Mouse (Mus musculus) liver, embryonic 11.5 days (tissue): Measurements from ENCODE around the gene Tubd1. TPM values are rescaled to one million over a fixed set of nuclear protein-coding genes. Genes with fewer than 3 reads are reported as not detected.

Experiments used
- ATAC-seq: fragments of 200-750 bp; cut with Nextera tagmentation; replicated peaks from 2 replicates; pipeline ENCODE4 v1.8.0; 2017; ENCODE audit warnings: moderate number of reproducible peaks, mild to moderate bottlenecking, moderate TSS enrichment, moderate library complexity; ENCODE audit not compliant: low FRiP score
- DNase-seq: peaks from one replicate; pipeline ENCODE4 v3.0.0-alpha.2; 2017; ENCODE audit warnings: low spot score
- H3K27ac ChIP-seq: fragments of 300-500 bp; sonication (generic); 2 replicates; pipeline ENCODE4 v1.5.1; 2014; ENCODE audit warnings: mild to moderate bottlenecking, low read depth, low read length, control low read depth
- H3K27me3 ChIP-seq: fragments of 300-500 bp; sonication (generic); replicated peaks from 2 replicates; pipeline ENCODE4 v1.6.1; 2014; ENCODE audit warnings: low read length, mixed read lengths; ENCODE audit not compliant: control insufficient read depth, insufficient read depth
- H3K36me3 ChIP-seq: fragments of 300-500 bp; sonication (generic); 2 replicates; pipeline ENCODE4 v1.6.1; 2014; ENCODE audit warnings: mild to moderate bottlenecking, low read length, moderate library complexity, mixed read lengths; ENCODE audit not compliant: control insufficient read depth, insufficient read depth
- H3K4me1 ChIP-seq: fragments of 300-500 bp; sonication (generic); replicated peaks from 2 replicates; pipeline ENCODE4 v1.6.1; 2014; ENCODE audit warnings: low read length, mixed read lengths; ENCODE audit not compliant: control insufficient read depth, insufficient read depth
- H3K4me2 ChIP-seq: fragments of 300-500 bp; sonication (generic); 2 replicates; pipeline ENCODE4 v1.6.1; 2014; ENCODE audit warnings: mild to moderate bottlenecking, control low read depth, moderate library complexity
- H3K4me3 ChIP-seq: fragments of 300-500 bp; sonication (generic); 2 replicates; pipeline ENCODE4 v1.5.1; 2014; ENCODE audit warnings: low read depth, low read length, control low read depth
- H3K9ac ChIP-seq: fragments of 300-500 bp; sonication (generic); 2 replicates; pipeline ENCODE4 v1.6.1; 2014; ENCODE audit warnings: low read depth, low read length, control low read depth
- H3K9me3 ChIP-seq: fragments of 300-500 bp; sonication (generic); 2 replicates; pipeline ENCODE4 v1.6.1; 2016; ENCODE audit warnings: low read length, inconsistent platforms, mixed read lengths; ENCODE audit not compliant: control insufficient read depth
- WGBS: fragments of 180-500 bp; shearing (Covaris S2); extraction: QIAGEN DNeasy Blood & Tissue Kit; methylation state at CpG from one replicate; pipeline ENCODE4 v1.1.7; 2014; 5-methylcytosine and 5-hydroxymethylcytosine counted together
- polyA plus RNA-seq: library from polyadenylated mRNA; unstranded; fragments of >200 nt; fragmentation: Nextera tagmentation; extraction: Ambion mirVana; gene quantifications from 2 replicates; pipeline ENCODE4 v1.2.1, GENCODE M21; 2014

Tubd1 gene
- polyA plus RNA-seq, 1 experiment from 2014 or later = 18.7 TPM

DNA sequence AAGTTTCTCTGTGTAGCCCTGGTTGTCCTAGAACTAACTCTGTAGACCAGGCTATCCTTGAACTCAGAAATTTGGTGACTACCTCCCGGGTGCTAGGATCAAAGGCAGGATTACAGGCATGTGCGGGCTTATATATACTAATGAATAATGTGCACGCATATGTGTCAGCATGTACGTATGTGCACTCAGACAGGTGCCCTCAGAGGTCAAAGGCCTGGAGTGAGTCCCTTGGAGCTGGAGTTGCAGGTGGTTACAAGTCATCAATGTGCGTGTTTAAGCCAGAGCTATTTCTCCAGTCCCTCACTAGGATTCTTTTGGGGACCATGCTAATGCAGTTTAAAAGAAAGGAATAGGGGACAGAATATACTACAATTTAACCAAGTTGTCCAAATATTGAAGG is 53.4 kb downstream of the Tubd1 start:
- peaks cover 4% of the 10 kb centered on the region; the same call in 1 of the 2 replicates for H3K36me3 ChIP-seq
- ATAC-seq (no peak), DNase-seq (no peak)
- peaks cover 16% of the 10 kb centered on the region for H3K4me1 ChIP-seq
- H3K4me3 ChIP-seq = no peak overlapping the region
- H3K9me3 ChIP-seq = no peaks in the 10 kb centered on the region
- no peak overlapping the region for H3K4me2 ChIP-seq
- no peak overlapping the region; the same call in 1 of the 2 replicates for H3K27ac ChIP-seq
- 92% methylated on average over 5 of the region's 5 CpGs for WGBS
- H3K27me3 ChIP-seq = no peaks in the 10 kb centered on the region
- H3K9ac ChIP-seq = no peak overlapping the region

DNA sequence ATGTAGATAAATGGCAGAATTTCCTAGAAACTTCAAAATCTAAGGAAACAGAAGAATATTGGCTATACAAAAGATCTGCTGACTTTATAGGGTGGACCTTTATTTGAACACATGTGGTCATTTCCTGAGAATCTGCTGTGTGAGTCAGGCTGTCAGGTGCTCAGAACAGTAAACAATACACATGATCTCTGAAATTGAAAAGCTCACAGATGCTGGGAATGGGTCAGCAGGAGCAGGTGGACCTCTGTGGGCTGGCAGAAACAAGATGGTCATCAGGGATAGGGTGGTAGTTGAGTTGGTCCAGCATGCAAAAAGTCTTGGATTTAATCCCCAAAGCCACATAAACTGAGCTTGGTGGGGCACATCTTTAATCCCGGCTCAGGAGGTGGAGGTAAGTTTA is 53.8 kb downstream of the Tubd1 start:
- Histone ChIP-seq H3K9ac (no peak overlapping the region), H3K27ac (no peak overlapping the region), H3K27me3 (no peaks in the 10 kb centered on the region), H3K4me2 (no peak overlapping the region), H3K9me3 (no peaks in the 10 kb centered on the region), H3K36me3 (peaks cover 4% of the 10 kb centered on the region; the same call in 1 of the 2 replicates), H3K4me3 (no peak overlapping the region), H3K4me1 (peaks cover 12% of the 10 kb centered on the region)
- 91% methylated on average over 1 of the region's 1 CpGs for WGBS
- ATAC-seq = no peak
- DNase-seq = no peak

DNA sequence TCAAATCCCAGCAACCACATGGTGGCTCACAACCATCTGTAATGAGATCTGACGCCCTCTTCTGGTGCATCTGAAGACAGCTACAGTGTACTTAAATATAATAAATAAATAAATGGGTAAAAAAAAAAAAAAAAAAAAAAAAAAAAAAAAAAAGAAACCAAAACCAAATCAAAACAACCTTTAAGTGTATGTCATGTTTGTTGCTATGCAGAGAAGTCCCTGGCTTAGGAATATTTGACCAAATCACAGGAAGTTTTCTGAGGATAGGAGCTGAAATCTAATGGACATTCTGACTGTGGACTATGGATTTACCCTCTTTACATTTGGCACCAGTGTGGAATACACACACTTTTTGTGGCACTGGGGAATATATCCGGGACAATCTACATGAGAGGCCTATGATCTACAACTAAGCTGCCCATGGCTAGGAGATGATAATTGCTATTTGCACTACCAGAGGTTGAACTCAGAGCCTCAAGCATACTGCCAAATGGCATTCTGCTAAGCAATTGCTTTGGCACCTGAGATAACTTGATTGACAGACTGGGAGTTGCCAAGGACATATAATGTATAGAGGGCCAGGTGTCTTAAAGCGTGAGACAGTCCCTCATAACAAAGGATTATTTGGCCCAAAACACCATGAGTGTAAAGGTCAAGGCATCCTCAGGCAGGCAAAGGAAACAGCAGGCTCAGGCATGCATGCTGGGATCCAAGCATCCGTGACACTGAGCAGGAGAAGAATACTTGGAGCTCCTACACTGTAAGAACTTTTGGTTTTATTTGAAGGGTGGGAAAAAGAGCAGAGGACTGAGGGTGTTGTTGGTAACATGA is 54.8 kb downstream of the Tubd1 start:
- no peak overlapping the region for H3K9ac ChIP-seq
- 81% methylated on average over 4 of the region's 4 CpGs for WGBS
- ATAC-seq (no peak), DNase-seq (no peak)
- no peaks in the 10 kb centered on the region for H3K9me3 ChIP-seq
- H3K4me2 ChIP-seq = no peak overlapping the region
- H3K27me3 ChIP-seq = no peaks in the 10 kb centered on the region
- no peak overlapping the region for H3K4me3 ChIP-seq
- H3K4me1 ChIP-seq = peaks cover 2% of the 10 kb centered on the region; the same call in 1 of the 2 replicates
- no peak overlapping the region for H3K27ac ChIP-seq
- H3K36me3 ChIP-seq = peaks cover 4% of the 10 kb centered on the region; the same call in 1 of the 2 replicates

DNA sequence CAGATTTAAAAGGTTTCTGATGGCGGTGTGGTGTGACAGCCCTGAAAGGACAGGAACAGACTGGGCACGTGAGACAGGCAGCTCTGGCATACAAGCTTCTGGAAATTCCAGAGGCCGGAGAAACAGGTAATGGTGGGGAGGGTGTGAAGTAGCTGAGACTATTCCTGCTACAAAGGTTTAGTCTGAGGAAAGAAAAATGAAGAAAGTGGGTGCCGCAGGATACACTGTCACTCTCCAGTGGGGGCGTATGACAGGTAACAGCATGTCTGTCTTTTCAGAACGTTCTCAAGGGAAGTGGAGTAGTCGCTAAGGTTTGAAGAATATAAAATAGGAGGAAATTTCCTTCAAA is 55.4 kb downstream of the Tubd1 start:
- Histone ChIP-seq H3K27me3 (no peaks in the 10 kb centered on the region), H3K4me1 (no peaks in the 10 kb centered on the region), H3K4me2 (no peak overlapping the region), H3K4me3 (no peak overlapping the region), H3K27ac (no peak overlapping the region), H3K9me3 (no peaks in the 10 kb centered on the region), H3K36me3 (peaks cover 4% of the 10 kb centered on the region; the same call in 1 of the 2 replicates), H3K9ac (no peak overlapping the region)
- no peak for DNase-seq
- 93% methylated on average over 7 of the region's 7 CpGs for WGBS
- ATAC-seq = no peak

DNA sequence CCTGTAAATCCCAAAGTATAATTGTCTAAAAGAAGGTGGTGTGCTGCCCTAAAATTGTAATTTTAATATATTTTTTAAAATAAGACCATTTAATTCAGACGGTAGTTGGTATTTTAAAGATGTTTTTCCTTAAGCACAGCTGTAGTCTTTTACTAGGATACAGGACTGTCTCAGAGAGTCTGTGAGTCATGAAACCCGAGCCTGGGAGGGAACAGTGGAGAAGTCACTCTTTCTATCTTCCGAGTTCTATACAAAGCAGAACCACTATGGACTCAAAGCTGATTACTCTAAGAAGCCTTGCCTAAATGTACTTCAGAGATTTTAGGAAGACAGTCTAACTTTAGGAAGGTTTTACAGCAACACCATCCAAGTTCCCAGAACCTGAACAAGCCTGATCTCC is 57.3 kb downstream of the Tubd1 start:
- WGBS = 67% methylated on average over 3 of the region's 3 CpGs
- H3K36me3 ChIP-seq = peaks cover 12% of the 10 kb centered on the region
- H3K9ac ChIP-seq = no peak overlapping the region
- ATAC-seq (no peak), DNase-seq (no peak)
- H3K4me2 ChIP-seq = no peak overlapping the region
- H3K27ac ChIP-seq = no peak overlapping the region
- no peaks in the 10 kb centered on the region for H3K9me3 ChIP-seq
- H3K4me3 ChIP-seq = no peak overlapping the region
- no peaks in the 10 kb centered on the region for H3K4me1 ChIP-seq
- H3K27me3 ChIP-seq = no peaks in the 10 kb centered on the region

DNA sequence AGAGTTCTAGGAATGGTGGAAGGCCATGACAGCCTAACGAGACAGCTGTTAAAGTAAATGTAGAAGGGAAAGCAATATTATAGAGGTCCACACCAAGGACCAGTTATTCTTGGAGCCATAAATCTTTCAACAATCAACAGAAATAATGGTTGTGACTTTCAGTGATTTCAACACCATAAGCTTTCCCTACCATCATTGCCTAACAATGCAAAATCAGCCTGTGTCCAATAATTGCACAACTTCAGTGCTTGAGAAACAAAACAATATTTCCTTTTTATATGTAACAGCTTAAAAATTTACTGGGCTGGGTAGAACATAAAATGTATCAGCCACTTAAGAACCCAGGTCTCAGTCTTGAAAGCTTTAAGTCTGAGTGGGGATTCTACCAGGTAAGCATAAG is 58.9 kb downstream of the Tubd1 start:
- H3K27me3 ChIP-seq = no peaks in the 10 kb centered on the region
- H3K9ac ChIP-seq = no peak overlapping the region
- H3K36me3 ChIP-seq = peaks cover 12% of the 10 kb centered on the region
- no peaks in the 10 kb centered on the region for H3K9me3 ChIP-seq
- no peak overlapping the region for H3K4me2 ChIP-seq
- 87% methylated on average over 1 of the region's 1 CpGs for WGBS
- no peaks in the 10 kb centered on the region for H3K4me1 ChIP-seq
- no peak overlapping the region for H3K4me3 ChIP-seq
- DNase-seq = no peak
- no peak overlapping the region for H3K27ac ChIP-seq
- ATAC-seq = no peak

DNA sequence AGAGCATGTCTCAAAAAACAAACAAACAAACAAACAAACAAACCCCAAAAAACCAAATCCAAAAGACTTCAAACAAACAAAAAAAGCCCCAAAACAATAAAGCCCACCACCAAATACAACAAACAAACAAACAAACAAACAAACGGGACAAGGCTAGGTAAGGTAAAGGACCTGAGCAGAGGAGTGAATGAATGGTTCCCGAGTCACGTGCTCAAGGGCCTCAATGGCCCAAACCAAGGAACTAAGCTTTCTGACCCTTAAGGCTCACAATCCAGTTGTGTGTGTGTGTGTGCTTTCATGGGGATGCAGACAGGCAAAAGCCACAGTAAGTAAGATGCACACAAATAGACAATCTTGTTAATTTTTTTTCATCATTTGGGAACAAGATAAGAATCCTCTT is 59.5 kb downstream of the Tubd1 start:
- no peaks in the 10 kb centered on the region for H3K27me3 ChIP-seq
- no peak overlapping the region for H3K27ac ChIP-seq
- peaks cover 12% of the 10 kb centered on the region for H3K36me3 ChIP-seq
- H3K9me3 ChIP-seq = no peaks in the 10 kb centered on the region
- ATAC-seq (no peak), DNase-seq (no peak)
- no peak overlapping the region for H3K4me2 ChIP-seq
- no peak overlapping the region for H3K9ac ChIP-seq
- H3K4me3 ChIP-seq = no peak overlapping the region
- WGBS = 89% methylated on average over 3 of the region's 3 CpGs
- H3K4me1 ChIP-seq = no peaks in the 10 kb centered on the region

DNA sequence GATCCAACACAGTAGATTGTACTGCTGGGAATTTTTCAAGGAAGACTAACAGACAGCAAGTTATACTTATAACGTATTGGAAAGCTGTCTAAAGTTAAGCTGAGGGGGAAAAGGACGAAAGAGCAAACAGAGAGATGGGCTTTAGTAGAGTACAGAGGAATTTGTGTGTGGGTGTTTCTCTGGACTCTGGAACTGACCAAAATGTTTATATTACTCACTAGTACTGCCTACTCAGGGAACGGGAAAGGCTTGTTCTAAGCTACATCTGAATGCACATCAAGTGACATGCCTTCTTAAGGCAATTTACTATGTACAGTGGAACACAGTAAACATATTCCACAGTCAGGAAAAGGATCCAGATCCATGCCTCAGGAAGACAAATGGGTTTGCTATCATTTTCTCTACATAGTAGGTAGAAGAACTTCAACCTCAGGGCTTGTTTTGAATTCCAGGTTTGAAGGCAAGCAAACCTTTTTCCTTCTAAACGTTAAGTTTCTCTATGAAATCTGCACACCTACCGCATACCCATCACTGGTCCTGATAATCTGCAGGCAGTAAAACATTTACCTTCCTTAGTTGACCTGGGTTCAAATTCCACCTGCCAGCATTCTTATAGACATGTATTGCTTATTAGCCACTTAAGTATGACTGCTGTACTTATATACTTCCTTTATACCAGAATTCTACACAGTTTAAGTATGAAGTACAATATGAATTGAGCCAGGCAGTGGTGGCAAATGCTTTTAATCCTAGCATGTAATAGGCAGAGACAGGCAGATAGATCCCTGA is 60.1 kb downstream of the Tubd1 start:
- no peak for ATAC-seq
- Histone ChIP-seq H3K27me3 (no peaks in the 10 kb centered on the region), H3K27ac (no peak overlapping the region)

More for the DNA sequence above, 60.1 kb downstream of the Tubd1 start:
- H3K4me2 ChIP-seq = no peak overlapping the region
- no peak for DNase-seq
- H3K4me1 ChIP-seq = peaks cover 1% of the 10 kb centered on the region; the same call in 1 of the 2 replicates
- 78% methylated on average over 5 of the region's 5 CpGs for WGBS
- H3K9me3 ChIP-seq = no peaks in the 10 kb centered on the region
- H3K4me3 ChIP-seq = no peak overlapping the region
- H3K36me3 ChIP-seq = peaks cover 9% of the 10 kb centered on the region
- H3K9ac ChIP-seq = no peak overlapping the region
